Mouse (Mus musculus): ENCODE results near the gene Slco2b1. TPM values are rescaled to one million over a fixed set of nuclear protein-coding genes. Genes with fewer than 3 reads are reported as not detected.

The Slco2b1 gene
- total RNA-seq, 4 experiments from 2014 or later, result 11.9 to 20.5 (median 16.2) TPM

DNA sequence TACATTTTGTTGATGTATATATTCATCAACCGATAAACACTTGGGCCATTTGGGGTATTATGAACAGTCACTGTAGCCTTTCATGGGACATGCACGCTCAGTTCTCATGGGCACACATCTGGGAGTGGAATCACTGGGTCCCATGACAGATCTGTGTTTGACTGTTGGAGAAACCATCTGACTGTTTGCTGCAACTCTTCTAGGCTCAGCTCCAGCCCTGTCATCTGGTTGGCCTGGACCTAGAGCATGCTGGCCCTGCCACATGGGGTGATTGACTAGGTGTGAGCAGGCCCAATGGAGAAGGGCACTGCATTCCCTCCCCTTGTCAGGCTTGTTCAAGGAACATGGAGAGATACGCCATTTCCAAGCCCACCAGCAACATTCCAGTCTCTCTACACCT lies 17.2 kb downstream of the Slco2b1 start:
- no peak for DNase-seq (ENCODE audit: low spot score in 2 of 2)

DNA sequence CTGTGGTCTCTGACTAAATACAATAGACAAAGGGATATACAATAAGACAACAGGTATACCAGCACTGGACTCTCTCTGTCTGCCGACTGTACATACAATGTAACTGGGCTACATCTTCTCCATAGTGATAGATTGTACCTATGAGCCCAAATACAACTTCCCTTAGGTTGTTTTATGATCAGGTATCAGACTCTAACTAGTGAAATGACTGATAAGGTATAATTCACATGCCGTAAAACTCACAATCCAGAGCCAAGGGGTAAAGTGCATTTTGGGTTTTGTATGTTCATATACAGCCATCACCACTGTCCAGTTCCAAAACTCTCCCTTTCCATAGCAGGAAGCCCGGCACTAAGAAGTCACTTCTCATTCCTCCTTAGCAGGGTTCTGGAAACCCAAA lies 17.8 kb downstream of the Slco2b1 start:
- DNase-seq (ENCODE audit: low spot score in 2 of 2), result no peak

DNA sequence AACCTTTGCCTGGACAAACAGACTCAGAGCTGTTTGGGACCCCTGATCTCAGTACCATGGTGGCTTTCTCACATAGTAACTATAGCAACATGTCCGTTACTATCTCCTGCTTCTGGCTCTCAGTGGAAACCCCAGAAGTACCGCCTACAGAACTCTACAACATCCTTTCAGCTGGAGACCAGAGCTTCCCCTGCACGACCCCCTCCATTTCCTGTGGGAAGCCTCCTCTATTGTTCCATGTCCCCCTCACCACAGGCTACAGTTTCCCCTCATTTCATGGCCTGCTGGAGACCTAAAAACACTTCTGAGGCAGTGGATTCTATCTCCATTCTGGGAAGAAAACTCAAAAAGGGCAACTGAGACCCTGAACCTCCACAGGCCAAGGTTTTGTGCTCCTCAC lies 18.7 kb downstream of the Slco2b1 start:
- DNase-seq (ENCODE audit: low spot score in 2 of 2), result no peak

DNA sequence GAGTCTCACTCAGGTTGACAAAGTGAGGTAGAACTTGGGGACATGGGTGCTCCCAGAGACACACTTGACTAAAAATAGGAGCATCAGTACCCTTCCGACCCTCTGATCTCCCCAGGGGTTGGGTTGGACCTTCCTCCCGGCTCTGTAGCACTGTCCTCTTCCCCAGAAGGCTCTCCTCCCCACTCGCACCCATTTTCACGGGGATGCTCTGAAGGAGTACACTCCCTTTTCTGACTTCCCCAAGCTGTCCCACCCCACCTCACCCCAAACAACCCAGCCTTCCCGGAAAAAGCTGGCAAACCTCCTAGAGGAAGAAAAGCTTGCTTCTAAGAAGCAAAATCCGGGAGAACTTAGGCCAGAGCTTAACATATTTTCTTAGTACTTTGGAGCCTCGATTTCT lies 20.3 kb downstream of the Slco2b1 start:
- no peak for DNase-seq (ENCODE audit: low spot score in 2 of 2)

DNA sequence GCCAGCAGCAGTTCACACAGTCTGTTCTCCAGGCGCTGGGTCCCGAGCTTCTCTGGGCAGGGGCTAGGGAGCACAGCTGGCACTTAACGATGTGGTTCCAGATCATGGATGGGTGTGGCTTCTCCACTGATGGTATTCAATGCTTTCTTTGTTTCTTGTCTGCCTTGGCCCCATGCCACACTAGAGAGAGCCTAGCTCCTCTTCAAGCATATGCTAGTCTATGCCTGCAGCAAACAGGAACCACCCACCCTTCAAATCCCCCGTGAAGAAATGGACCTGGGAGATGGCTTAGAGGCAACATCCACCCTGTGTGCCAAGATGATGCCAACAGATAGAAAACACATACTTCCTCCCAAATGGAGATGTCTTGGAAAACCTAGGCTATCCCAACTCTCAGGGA lies 27.1 kb downstream of the Slco2b1 start:
- DNase-seq (ENCODE audit: low spot score in 2 of 2), result peak in 1 of 2 experiments; percentile 58

DNA sequence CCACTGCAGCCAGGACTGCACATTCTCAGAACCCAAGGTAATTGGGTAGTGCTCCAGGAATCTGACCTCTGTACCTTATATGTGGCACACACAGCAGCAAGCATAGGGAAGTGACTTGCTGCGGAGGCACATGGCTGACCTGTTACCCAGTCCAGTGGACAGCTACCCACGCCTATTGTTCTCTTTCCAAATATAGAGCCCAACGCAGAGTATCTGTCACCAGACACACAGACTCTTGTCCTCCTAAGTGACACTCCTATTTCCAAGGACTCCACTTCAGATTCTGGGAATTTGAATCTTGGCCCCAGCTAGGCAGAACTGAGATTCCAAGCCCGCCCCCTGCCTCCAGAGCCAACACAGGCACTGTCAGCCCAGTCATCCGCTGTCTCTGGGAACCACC lies 30.4 kb downstream of the Slco2b1 start:
- no peak for DNase-seq (ENCODE audit: low spot score in 2 of 2)

DNA sequence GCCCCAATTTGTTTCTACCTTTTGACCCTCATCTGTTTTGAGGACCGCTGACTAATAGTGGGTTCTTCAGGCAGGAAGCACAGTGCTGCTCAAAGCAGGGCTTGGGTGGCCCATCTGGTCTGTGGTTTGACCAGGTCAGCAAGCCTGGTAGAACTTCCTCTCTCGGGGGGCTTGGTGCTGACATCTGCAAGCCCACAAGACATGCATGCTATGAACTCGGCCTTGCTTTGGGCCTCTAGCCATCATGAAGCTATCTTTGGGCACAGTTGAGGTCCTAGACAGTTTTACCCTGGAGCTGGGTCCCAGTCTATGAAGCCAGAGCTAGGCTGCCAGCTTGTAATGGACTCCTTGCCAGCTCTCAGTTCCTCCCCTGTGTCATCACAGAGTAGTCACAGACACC lies 36.2 kb downstream of the Slco2b1 start:
- DNase-seq (ENCODE audit: low spot score in 2 of 2), result peak in 1 of 2 experiments; percentile 20

DNA sequence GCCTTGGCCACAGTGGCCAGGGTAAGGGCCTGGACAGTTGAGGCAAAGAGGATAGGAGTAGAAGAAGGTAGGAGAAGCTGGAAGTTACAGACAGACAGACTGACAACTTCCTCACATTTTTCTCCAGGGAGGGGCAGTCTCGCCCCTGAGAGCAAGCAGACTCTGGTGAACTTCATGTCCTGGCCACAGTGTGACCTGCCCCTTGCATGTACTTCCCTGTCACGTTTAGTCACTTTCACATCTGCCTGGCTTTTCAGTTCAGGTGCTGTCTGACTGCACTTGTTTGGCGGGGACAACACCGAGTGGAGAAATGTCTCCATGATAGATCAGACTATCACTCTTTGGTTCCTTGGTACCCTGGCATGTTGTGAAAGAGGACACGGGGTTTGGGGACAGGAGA lies 36.9 kb downstream of the Slco2b1 start:
- DNase-seq (ENCODE audit: low spot score in 2 of 2), result no peak

DNA sequence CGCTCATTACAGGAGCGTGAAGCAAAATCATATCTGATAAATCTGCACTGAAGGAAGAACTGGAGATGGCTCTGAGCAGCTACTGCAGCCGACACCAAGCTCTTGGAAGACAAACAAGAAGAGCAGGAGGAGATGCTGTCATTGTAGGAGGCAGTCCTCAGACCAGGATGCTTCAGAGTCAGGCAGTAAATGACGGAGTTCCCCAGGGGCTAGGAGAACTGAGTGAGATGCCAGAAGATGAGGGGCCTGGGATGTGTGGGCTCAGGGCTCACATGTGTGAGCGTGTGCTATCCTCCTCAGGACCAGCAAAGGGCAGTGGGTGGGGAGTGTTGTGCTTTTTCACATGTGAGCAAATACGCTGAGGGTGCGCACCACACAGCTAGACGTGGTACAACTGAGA lies 38.0 kb downstream of the Slco2b1 start:
- no peak for DNase-seq (ENCODE audit: low spot score in 2 of 2)

DNA sequence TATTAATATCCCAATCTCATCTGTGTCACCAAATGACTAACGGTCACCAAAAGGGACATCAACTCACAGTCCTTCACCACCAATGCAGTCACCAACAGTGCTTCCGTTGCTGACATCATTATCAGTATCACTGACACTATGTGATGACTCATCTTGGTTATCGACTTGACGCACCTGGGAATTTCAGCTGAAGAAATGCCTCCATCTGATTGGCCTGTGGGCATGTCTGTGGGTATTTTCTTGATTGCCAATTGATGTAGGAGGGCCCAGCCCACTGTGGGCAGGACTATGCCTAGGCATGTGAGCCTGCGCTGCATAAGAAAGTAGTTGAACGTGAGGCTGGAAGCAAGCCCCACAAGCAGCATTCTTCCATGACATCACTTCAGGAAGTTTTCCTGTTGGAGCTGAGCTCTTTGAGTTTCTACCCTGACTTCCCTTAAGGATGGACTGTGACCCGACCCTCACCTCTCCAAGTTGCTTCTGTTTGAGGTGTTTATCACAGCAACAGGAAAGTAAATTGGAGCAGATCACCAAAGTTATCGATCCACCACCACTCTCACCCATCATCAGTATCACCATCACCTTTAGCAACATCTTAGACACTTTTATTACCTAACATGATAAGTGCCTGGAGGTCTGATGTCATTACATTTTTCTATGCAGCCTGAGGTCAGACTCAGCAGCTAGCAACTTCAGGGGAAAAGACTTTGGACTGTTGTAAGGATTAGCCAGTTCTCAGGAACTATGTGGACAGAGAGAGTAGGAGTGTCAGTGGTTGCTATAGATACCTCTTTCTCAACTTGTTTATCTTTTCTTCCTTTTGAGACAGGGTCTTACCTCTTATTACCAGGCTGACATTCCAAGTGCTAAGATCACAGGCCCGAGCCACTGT lies 39.4 kb downstream of the Slco2b1 start:
- no peak for DNase-seq (ENCODE audit: low spot score in 2 of 2)

DNA sequence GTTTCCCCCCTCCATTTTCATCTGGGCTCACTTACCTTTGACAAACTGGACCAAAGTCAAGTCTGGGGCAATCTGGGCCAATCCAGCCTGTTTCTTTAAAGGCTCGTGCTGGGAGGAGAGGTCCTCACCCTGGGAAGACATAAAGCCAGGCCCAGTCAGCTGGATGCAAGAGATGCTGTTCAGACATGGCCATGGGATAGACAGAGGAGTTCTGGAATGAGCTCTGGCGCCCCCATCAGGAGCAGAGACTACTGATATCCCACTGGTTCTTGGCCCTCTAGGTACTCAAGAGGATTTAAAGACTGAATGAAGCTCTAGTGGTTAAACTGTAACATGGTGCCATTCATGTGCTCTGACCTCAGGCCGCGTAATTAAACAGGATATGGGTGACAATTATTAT lies 40.2 kb downstream of the Slco2b1 start:
- DNase-seq (ENCODE audit: low spot score in 2 of 2), result no peak

DNA sequence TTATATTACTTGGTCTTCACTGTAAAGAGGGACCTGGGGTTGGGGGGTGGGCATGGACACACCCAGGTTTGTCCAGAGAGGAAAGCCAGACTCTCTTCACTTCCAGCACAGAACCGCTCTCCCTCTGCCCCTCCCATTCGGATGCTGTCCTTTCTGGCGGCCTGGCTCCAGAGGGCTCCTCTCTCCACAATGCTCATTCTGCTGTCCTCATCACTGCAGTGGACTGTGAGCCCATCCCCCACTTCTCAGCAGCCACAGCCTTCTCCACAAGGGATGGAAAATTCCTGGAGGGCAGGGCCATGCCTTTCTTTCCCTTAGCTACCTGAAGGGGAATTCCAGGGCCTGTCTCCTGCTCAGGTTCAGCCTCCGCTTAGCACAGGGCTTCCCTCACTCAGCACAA lies 42.3 kb downstream of the Slco2b1 start:
- no peak for DNase-seq (ENCODE audit: low spot score in 2 of 2)

DNA sequence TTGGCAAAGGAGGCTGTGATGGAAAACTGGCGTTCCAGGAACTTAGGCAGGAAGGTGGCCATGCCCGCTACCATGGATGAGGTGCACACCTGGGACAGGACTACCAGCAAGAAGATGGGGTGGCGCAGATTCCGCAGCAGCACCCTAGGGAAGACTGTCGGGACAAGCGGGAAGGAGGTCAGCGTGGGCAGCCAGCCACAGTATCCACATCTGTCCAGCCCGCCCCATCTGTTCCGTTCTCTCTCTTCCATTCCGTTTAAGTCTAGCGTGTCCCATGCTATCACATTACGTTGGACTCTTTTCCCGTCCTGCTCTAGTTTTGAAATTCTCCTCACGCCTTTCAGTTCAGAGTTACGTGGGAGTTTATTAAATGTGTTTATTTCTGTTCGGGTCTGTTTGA lies 44.0 kb downstream of the Slco2b1 start:
- DNase-seq (ENCODE audit: low spot score in 2 of 2), result no peak

DNA sequence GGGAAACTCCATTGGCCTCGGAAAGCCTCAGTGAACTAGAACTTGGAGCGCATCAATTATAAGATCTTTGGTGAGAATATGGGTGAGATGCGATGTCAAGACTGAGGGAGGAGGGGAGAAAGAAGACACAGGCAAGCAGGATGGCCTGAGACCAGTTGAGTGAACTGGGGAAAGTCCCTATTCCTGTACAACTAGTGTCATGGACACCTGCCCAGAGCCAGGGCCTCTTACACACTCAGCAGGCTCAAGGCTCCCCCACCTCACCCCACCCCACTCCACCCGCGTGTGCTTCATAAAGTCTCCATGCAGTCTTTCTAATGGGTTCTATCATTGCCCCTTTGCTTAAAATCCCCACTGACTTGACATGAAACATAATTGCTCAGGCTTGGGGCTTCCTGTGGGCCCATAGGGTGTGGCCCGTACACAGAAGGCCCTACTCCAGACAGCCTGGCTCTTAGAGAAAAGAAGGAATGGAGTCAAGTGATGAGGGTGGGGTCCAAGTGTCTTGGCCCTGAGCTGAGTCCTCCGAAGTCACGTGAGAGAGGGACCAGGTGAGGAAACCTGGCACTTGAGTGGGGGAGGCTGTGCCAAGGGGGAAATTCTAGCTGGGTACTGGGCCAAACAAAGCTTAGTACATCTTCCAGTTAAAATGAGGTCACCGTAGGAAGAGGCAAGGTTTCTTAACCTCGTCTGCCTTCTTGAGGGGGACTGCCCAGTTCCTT lies 45.2 kb downstream of the Slco2b1 start:
- no peak for DNase-seq (ENCODE audit: low spot score in 2 of 2)

DNA sequence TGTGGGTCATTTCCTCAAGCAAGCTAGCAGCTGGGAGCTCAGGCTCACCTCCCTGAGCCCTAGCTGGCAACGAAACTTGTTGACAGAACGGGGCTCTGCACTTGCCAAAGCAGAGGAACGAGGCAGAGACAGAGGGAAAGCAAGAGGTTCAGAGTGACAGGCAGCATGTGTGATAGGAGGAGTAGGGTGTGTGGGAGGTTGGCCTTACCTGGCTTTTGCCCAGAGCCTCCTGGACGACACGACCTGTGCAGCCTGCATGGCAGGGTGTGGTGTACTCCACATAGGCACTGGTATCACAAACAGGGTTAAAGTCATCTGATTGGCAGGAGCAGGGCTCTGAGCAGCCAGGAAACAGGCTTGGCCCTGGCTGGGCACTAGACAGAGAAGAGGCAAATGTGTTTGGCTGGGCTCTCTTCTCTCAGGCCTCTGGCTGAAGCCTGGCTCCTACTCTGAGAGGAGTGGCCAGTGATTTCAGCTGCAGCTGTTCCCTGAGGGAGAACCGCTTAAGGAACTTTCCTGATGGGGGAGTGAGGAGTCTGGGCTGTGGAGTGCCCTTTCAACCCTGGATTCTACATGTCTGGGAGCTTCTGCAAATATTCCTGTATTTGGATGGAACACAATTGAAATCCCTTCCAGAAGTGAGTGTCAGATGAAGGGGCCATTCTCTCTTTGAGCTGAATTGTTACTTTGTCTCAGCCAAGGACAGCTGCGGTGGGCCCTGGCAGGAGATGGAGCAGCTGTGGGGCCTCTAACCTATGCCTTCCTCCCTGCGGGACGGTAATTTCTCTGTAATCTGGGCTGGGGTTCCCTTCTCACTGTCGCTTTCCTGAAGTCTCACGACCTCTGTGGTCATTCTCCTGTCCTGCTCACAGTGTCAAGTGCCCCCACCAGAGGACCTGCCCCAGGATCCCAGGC lies 46.3 kb downstream of the Slco2b1 start:
- DNase-seq (ENCODE audit: low spot score in 2 of 2), result no peak

DNA sequence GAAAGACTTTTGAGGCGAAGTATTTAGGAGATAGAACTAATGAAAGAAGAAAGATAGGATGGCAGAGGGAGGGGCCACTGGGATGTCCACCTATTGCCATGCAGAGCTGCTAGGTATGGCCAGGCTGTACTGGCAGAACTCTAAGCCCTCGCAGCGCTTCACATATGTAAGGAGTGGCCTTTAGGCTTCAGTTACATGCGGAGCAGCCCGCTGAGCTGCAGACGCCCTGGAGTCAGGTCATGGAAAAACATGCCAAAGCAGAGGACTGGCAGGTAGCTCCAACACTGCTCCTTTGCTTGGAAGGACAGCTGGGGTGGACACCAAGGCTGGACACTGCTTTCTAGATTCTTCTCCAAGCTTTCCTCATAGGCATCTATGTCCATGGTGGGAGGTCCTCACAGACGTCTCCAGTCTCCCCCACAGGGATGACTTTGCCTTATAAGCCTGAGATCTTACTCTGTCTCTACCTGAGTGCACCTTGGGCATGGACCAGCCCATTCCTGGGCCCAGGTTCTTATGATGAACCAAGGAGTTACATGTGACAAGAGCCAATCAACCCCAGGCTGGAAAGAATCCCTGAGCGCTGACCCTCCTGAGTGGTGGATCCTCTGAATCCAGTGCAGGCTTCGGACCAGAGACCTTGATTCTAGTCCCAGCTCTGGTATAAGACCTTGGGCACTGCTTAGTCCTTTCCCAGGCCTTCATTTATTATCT lies 47.5 kb downstream of the Slco2b1 start:
- no peak for DNase-seq (ENCODE audit: low spot score in 2 of 2)

DNA sequence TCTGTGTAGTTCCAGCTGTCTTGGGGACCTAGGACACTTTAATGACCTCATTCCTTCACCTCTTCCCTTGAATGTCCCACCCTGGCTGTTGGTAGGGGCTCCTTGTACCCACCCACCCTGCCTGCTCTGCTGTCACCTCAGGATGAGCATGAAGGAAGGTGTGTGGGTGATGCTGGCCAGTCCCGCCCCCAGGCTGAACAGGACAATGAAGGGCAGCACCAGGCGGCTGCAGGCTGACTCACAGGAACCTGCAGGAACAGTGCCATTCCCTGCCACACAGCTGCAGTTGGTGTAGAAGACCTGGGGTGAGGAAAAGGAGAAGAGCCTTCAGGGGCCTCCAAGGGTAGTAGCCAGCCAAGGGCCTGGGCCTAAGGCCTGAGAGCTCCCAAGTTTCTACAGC lies 48.8 kb downstream of the Slco2b1 start:
- DNase-seq (ENCODE audit: low spot score in 2 of 2), result no peak

DNA sequence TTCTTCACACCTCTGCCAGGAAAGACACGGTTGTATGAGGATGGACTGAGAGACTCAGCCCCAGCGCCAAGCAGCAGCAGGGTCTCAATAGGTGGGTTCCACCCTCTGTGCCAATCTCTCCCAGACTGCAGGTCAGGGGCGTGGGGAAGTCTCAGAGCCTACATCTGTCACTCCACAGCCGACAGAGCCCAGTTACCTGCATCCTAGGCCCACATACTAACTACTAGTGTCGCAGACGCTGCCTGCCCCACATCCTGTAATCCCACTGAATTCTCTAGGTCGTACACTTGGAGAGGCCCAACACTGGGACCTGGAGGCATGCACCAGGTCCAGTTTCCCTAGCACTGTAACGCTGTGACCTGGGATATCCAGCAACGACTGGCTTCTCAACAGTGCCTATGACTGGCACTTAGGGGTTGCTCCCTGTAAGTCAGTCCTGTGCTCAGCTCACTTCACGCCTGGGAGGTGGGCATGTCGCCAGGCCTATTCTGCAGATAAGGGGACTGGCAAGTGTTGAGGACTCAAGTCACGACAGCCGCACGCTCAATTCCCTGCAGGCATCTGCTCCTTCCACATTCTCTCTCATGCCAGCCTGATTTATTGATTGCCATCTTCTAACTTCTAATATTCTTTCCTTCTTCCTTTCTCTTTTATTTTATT lies 49.4 kb downstream of the Slco2b1 start:
- DNase-seq (ENCODE audit: low spot score in 2 of 2), result no peak

DNA sequence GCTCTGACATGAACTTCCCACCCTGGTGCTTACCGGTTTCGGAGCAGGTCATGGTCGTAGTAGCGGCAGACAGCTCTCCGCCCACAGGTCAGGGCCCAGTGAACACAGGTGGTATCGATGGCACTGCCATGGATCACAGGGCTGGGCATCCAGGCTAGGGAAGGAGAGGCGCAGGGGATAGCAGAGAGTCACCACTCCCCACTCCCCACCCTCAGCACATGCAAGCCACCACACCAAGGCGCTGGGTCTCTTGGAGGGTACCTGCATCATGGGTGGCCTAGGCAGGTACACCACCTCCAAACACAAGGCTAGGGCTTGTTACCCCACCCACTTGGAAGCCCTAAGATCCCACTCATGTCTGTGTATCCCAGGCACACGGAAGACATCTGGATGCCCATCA lies 50.1 kb downstream of the Slco2b1 start:
- DNase-seq (ENCODE audit: low spot score in 2 of 2), result no peak

DNA sequence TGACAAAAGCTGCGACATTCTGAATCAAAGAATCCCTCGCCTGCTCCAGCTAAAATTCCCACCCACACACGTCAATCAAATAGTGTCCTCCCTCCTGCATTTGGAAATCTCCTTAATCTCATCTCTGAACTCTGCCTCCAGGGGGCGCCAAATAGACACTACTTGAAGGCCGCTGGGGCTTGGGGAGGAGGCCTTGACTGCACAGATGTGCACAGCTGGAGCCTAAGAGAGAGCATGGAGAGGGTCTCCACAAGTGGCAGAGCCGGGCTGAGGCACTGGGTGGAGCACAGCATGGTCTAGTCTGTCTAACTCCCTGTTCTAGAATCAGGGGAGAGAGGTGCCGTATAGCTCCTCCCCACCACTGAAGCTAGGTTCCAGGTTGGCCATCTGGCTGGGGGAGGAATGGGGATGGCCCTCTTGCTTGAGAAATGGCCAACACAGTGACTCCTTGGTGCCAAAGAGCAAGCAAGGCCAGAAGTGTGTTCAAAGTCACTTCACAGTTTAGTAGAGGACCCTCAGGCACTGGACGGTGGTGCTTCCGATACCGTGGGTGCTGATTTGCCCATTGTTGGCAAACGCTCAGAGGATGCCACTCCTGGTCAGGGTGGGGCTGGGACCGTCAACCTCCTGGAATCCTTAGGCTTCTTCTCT lies 51.6 kb downstream of the Slco2b1 start:
- DNase-seq (ENCODE audit: low spot score in 2 of 2), result peak; percentile 37 to 43
